Mouse (Mus musculus): ENCODE results near the gene Phgdh. TPM values are rescaled to one million over a fixed set of nuclear protein-coding genes. Genes with fewer than 3 reads are reported as not detected.

Gene Phgdh
- polyA plus RNA-seq, 1 experiment: 21.5 TPM

DNA sequence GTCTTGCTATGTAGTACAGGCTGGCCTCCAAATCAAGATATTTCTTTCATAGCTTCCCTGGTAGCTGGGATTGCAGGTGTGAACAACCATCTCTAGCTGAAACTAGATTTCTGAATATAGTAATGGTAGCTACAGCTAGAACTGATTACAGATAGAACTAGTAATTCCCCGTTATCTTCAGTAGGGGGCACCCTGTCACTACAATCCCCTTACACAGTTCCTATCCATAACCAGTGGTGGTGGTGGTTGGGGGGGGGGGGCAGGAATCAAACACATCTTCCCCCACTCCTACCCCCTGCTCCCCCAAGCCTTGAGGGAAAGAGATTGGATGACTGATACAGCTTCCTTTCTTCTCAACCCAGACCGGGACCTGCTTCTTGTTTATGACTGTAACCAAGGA is 23.0 kb upstream of the Phgdh start:
- H3K4me1 ChIP-seq (ENCODE audit: control insufficient read depth, insufficient read depth, insufficient read length, low read length): no peaks in the 10 kb centered on the region

GRCm38 (mm10) chr3:98356632-98357370 is 17.0 kb upstream of the Phgdh start:
- Histone ChIP-seq H3K4me1 (ENCODE audit: control insufficient read depth, insufficient read depth, insufficient read length, low read length) (no peaks in the 10 kb centered on the region), H3K27ac (replicated peaks; ENCODE audit: low read depth, low read length) (no peak overlapping the region), H3K4me3 (ENCODE audit: insufficient read depth, low read depth, low read length) (no peak overlapping the region)

More for the DNA sequence above, 23.0 kb upstream of the Phgdh start:
- Histone ChIP-seq H3K4me3 (ENCODE audit: insufficient read depth, low read depth, low read length) (no peak overlapping the region), H3K27ac (replicated peaks; ENCODE audit: low read depth, low read length) (no peak overlapping the region)

- Histone ChIP-seq H3K4me3 (ENCODE audit: insufficient read depth, low read depth, low read length) (no peak overlapping the region), H3K4me1 (ENCODE audit: control insufficient read depth, insufficient read depth, insufficient read length, low read length) (no peaks in the 10 kb centered on the region), H3K27ac (replicated peaks; ENCODE audit: low read depth, low read length) (no peak overlapping the region)
Observed at GRCm38 (mm10) chr3:98356026-98356365, 16.2 kb upstream of the Phgdh start.

DNA sequence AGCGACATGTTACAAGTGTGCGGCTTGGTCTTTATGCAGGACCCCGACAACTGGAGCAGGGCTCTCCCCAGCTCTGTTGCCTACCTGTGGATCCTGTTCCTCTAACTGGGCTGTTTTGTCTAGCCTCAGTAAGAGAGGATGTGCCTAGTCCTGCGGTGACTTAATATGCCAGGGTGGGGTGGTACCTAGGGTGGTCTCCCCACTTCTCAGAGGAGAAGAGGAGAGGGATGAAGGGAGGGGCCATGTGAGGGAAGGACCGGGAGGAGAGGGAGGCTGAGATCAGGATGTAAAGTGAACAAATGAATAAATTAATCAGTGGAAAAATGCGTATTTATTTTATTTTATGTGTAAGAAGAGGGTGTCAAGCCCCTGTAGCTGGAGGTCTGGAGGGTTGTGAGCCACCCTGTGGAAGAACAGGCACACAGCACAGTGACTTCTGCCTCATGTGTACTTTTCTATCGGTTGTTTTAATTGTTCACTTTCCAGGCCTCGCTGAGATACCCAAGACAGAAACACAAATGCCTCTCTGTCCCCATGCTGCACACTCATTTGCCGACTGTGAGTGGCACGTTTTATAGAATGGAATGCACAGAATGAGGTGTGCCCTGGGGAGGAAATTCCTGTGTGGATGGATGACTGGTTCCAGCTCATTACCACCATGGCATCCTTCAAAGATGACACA is 15.7 kb upstream of the Phgdh start:
- H3K4me1 ChIP-seq (ENCODE audit: control insufficient read depth, insufficient read depth, insufficient read length, low read length): no peaks in the 10 kb centered on the region
- H3K4me3 ChIP-seq (ENCODE audit: insufficient read depth, low read depth, low read length): no peak overlapping the region
- H3K27ac ChIP-seq (replicated peaks; ENCODE audit: low read depth, low read length): no peak overlapping the region

- H3K27ac ChIP-seq (replicated peaks; ENCODE audit: low read depth, low read length): no peak overlapping the region
- no peaks in the 10 kb centered on the region for H3K4me1 ChIP-seq (ENCODE audit: control insufficient read depth, insufficient read depth, insufficient read length, low read length)
- no peak overlapping the region for H3K4me3 ChIP-seq (ENCODE audit: insufficient read depth, low read depth, low read length)
Observed at GRCm38 (mm10) chr3:98353892-98354291, 14.1 kb upstream of the Phgdh start.

- Histone ChIP-seq H3K4me3 (ENCODE audit: insufficient read depth, low read depth, low read length) (no peak overlapping the region), H3K4me1 (ENCODE audit: control insufficient read depth, insufficient read depth, insufficient read length, low read length) (no peaks in the 10 kb centered on the region), H3K27ac (replicated peaks; ENCODE audit: low read depth, low read length) (no peak overlapping the region)
Observed at GRCm38 (mm10) chr3:98348705-98349104, 8.9 kb upstream of the Phgdh start.

DNA sequence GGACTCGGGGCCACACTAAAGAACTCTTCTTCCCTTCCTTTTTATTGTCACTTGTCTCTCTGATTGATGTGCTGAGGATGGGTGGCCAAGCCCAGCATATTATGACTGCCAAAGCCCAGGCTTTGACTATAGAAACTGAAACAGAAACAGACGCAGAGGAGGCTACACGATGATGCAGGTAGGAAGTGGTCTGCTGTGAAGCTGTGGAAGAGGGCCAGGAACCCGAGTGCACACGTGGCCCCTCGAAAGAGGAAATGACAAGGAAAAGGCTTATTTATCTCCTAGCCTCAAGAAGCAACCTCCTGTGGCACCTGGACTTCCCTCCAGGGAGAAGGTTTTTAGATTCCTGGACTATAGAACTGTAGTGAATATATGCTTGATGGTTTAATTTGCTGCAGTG is 8.3 kb upstream of the Phgdh start:
- Histone ChIP-seq H3K4me1 (ENCODE audit: control insufficient read depth, insufficient read depth, insufficient read length, low read length) (no peaks in the 10 kb centered on the region), H3K4me3 (ENCODE audit: insufficient read depth, low read depth, low read length) (no peak overlapping the region)

DNA sequence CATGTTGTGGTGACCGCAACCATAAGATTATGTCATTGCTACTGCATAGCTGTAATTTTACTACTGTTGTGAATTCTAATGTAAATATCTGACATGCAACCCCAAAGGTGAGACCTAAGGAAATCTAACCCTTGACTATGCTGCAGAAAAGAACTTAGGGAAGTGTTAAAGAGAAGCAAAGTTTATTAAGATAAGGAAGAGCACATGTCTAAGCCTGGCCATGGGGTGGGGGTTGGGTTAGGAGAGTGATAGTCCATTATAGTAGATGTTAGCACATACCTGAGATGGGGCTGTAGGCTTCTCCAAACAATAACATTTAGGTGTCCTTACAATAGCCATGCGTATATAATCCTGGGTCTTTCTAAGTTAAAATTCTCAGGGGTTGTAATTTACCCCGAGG is 3.4 kb upstream of the Phgdh start:
- H3K27ac ChIP-seq (replicated peaks; ENCODE audit: low read depth, low read length): no peak overlapping the region
- peaks cover 7% of the 10 kb centered on the region; the same call in 1 of the 2 replicates for H3K4me1 ChIP-seq (ENCODE audit: control insufficient read depth, insufficient read depth, insufficient read length, low read length)
- H3K4me3 ChIP-seq (ENCODE audit: insufficient read depth, low read depth, low read length): no peak overlapping the region

More for the DNA sequence above, 8.3 kb upstream of the Phgdh start:
- H3K27ac ChIP-seq (replicated peaks; ENCODE audit: low read depth, low read length): no peak overlapping the region

DNA sequence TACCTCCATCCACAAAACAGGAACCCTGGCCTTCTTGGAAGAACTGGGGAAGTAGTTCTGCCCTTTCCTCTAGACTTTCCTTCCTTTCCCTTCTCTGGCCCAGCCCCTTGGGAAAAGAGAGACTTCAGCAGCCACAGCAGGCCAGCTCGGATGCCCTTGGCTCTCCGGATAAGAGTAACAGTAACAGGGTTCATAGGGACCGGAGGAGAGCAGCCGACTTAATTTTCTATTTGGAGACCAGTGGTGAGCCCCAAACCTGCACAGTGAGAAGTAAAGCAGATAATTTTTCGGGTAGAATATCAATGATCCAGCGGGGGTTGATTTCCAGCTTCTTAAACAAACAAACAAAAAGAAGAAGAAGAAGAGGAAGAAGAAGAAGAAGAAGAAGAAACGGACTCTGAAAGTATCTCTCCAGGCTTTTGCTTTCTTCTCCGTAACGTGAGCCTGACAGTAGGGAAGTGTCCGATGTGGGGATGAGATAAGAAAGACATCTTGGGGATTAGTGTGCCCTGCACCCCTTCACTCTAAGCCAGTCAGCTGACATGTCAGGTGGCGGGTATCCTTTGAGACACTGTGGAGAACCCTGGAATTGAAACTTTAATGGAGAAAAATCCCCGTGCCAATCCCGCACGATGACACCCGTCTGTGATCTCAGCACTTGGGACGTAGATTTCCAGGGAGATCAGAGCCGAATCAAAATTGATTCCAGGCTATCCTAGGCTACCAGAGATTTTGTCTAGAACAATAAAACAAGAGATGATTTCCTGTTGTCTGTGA is 1.2 kb upstream of the Phgdh start:
- Histone ChIP-seq H3K4me1 (ENCODE audit: control insufficient read depth, insufficient read depth, insufficient read length, low read length) (peaks cover 7% of the 10 kb centered on the region; the same call in 1 of the 2 replicates), H3K4me3 (ENCODE audit: insufficient read depth, low read depth, low read length) (no peak overlapping the region), H3K27ac (replicated peaks; ENCODE audit: low read depth, low read length) (no peak overlapping the region)

GRCm38 (mm10) chr3:98339097-98339705 is 589 bp downstream of the Phgdh start:
- H3K4me3 ChIP-seq (ENCODE audit: insufficient read depth, low read depth, low read length): peak overlapping the region; percentile 57
- H3K4me1 ChIP-seq (ENCODE audit: control insufficient read depth, insufficient read depth, insufficient read length, low read length): peaks cover 7% of the 10 kb centered on the region
- no peak overlapping the region for H3K27ac ChIP-seq (replicated peaks; ENCODE audit: low read depth, low read length)

GRCm38 (mm10) chr3:98338584-98339041 is 1.2 kb downstream of the Phgdh start:
- Histone ChIP-seq H3K27ac (replicated peaks; ENCODE audit: low read depth, low read length) (no peak overlapping the region), H3K4me3 (ENCODE audit: insufficient read depth, low read depth, low read length) (peak overlapping the region; percentile 57), H3K4me1 (ENCODE audit: control insufficient read depth, insufficient read depth, insufficient read length, low read length) (peaks cover 7% of the 10 kb centered on the region)

- H3K27ac ChIP-seq (replicated peaks; ENCODE audit: low read depth, low read length): no peak overlapping the region
- H3K4me3 ChIP-seq (ENCODE audit: insufficient read depth, low read depth, low read length): no peak overlapping the region
- H3K4me1 ChIP-seq (ENCODE audit: control insufficient read depth, insufficient read depth, insufficient read length, low read length): peaks cover 7% of the 10 kb centered on the region
Observed at GRCm38 (mm10) chr3:98336661-98337654, 2.8 kb downstream of the Phgdh start.

- Histone ChIP-seq H3K27ac (replicated peaks; ENCODE audit: low read depth, low read length) (no peak overlapping the region), H3K4me1 (ENCODE audit: control insufficient read depth, insufficient read depth, insufficient read length, low read length) (peaks cover 4% of the 10 kb centered on the region), H3K4me3 (ENCODE audit: insufficient read depth, low read depth, low read length) (no peak overlapping the region)
Observed at GRCm38 (mm10) chr3:98335886-98336285, 3.9 kb downstream of the Phgdh start.

GRCm38 (mm10) chr3:98335331-98335730 is 4.5 kb downstream of the Phgdh start:
- Histone ChIP-seq H3K4me3 (ENCODE audit: insufficient read depth, low read depth, low read length) (no peak overlapping the region), H3K4me1 (ENCODE audit: control insufficient read depth, insufficient read depth, insufficient read length, low read length) (peaks cover 3% of the 10 kb centered on the region), H3K27ac (replicated peaks; ENCODE audit: low read depth, low read length) (no peak overlapping the region)
